Mouse (Mus musculus): ENCODE data around the gene Treml2.

DNA sequence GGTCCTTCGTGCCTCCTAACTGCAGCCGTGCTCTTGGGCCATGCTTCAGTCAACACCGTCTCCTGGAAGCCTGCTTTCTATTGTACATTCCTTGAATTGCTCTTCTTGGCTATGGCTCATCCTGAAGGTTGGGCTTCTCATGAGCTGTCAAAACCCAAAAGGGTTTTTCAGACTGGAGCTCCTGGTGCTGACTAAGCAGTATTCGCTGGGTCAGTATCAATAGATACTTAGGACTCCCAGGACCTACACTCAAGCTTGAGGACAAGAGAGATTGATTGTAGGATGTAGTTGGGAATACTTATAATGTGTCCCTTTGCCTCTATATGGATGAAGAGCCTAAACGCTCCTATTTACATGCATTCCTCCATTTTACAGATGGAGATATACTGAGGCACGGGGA lies 25.8 kb downstream of the Treml2 start:
- no peak for TF ChIP-seq CTCF (IDR thresholded peaks at IDR 0.05; ENCODE audit: low read depth)
- no peak for TF ChIP-seq EP300 (IDR thresholded peaks at IDR 0.05; ENCODE audit: low read depth)
